Mouse (Mus musculus): Measurements from ENCODE around the gene Afp. TPM values are rescaled to one million over a fixed set of nuclear protein-coding genes. Genes with fewer than 3 reads are reported as not detected.

The Afp gene
- polyA plus RNA-seq, 1 experiment: 1.8 TPM

- 10% methylated on average over 9 of the region's 9 CpGs for WGBS
- TF ChIP-seq CTCF (IDR thresholded peaks at IDR 0.05; ENCODE audit: control insufficient read depth, insufficient read depth, low read length) (no peak), POLR2A (IDR thresholded peaks at IDR 0.05; ENCODE audit: borderline replicate concordance, control insufficient read depth, low read depth, low read length) (no peak)
- no peak overlapping the region for H3K4me3 ChIP-seq (replicated peaks; ENCODE audit: control insufficient read depth, low read depth, low read length)
- H3K4me1 ChIP-seq (ENCODE audit: control insufficient read depth, insufficient read depth, low read length): no peaks in the 10 kb centered on the region
- no peak overlapping the region for H3K27ac ChIP-seq (ENCODE audit: control insufficient read depth, insufficient read depth, low read depth, low read length, poor library complexity)
Observed at GRCm38 (mm10) chr5:90492440-90492839, 1.9 kb downstream of the Afp start.

GRCm38 (mm10) chr5:90494308-90494707 is 3.8 kb downstream of the Afp start:
- WGBS: 71% methylated on average over 4 of the region's 4 CpGs
- TF ChIP-seq CTCF (IDR thresholded peaks at IDR 0.05; ENCODE audit: control insufficient read depth, insufficient read depth, low read length) (no peak), POLR2A (IDR thresholded peaks at IDR 0.05; ENCODE audit: borderline replicate concordance, control insufficient read depth, low read depth, low read length) (no peak)
- Histone ChIP-seq H3K4me3 (replicated peaks; ENCODE audit: control insufficient read depth, low read depth, low read length) (no peak overlapping the region), H3K27ac (ENCODE audit: control insufficient read depth, insufficient read depth, low read depth, low read length, poor library complexity) (no peak overlapping the region), H3K4me1 (ENCODE audit: control insufficient read depth, insufficient read depth, low read length) (no peaks in the 10 kb centered on the region)

GRCm38 (mm10) chr5:90499509-90499908 is 9.0 kb downstream of the Afp start:
- Histone ChIP-seq H3K27ac (ENCODE audit: control insufficient read depth, insufficient read depth, low read depth, low read length, poor library complexity) (no peak overlapping the region), H3K4me1 (ENCODE audit: control insufficient read depth, insufficient read depth, low read length) (no peaks in the 10 kb centered on the region), H3K4me3 (replicated peaks; ENCODE audit: control insufficient read depth, low read depth, low read length) (no peak overlapping the region)
- WGBS: 86% methylated on average over 7 of the region's 7 CpGs
- no peak for TF ChIP-seq POLR2A (IDR thresholded peaks at IDR 0.05; ENCODE audit: borderline replicate concordance, control insufficient read depth, low read depth, low read length)

- Histone ChIP-seq H3K4me1 (ENCODE audit: control insufficient read depth, insufficient read depth, low read length) (peaks cover 2% of the 10 kb centered on the region), H3K4me3 (replicated peaks; ENCODE audit: control insufficient read depth, low read depth, low read length) (no peak overlapping the region), H3K27ac (ENCODE audit: control insufficient read depth, insufficient read depth, low read depth, low read length, poor library complexity) (no peak overlapping the region)
- TF ChIP-seq CTCF (IDR thresholded peaks at IDR 0.05; ENCODE audit: control insufficient read depth, insufficient read depth, low read length) (peak; percentile 84), POLR2A (IDR thresholded peaks at IDR 0.05; ENCODE audit: borderline replicate concordance, control insufficient read depth, low read depth, low read length) (no peak)
- WGBS: 0% methylated on average over 6 of the region's 6 CpGs
Observed at GRCm38 (mm10) chr5:90500714-90501113, 10.2 kb downstream of the Afp start.

- H3K4me3 ChIP-seq (replicated peaks; ENCODE audit: control insufficient read depth, low read depth, low read length): no peak overlapping the region
- no peak overlapping the region for H3K27ac ChIP-seq (ENCODE audit: control insufficient read depth, insufficient read depth, low read depth, low read length, poor library complexity)
- peaks cover 2% of the 10 kb centered on the region for H3K4me1 ChIP-seq (ENCODE audit: control insufficient read depth, insufficient read depth, low read length)
- no peak for TF ChIP-seq CTCF (IDR thresholded peaks at IDR 0.05; ENCODE audit: control insufficient read depth, insufficient read depth, low read length)
- no peak for TF ChIP-seq POLR2A (IDR thresholded peaks at IDR 0.05; ENCODE audit: borderline replicate concordance, control insufficient read depth, low read depth, low read length)
- WGBS: 78% methylated on average over 5 of the region's 5 CpGs
Observed at GRCm38 (mm10) chr5:90501752-90502151, 11.2 kb downstream of the Afp start.

- WGBS: 12% methylated on average over 11 of the region's 11 CpGs
- no peak overlapping the region for H3K27ac ChIP-seq (ENCODE audit: control insufficient read depth, insufficient read depth, low read depth, low read length, poor library complexity)
- TF ChIP-seq CTCF (IDR thresholded peaks at IDR 0.05; ENCODE audit: control insufficient read depth, insufficient read depth, low read length): no peak
- no peak for TF ChIP-seq POLR2A (IDR thresholded peaks at IDR 0.05; ENCODE audit: borderline replicate concordance, control insufficient read depth, low read depth, low read length)
- H3K4me3 ChIP-seq (replicated peaks; ENCODE audit: control insufficient read depth, low read depth, low read length): no peak overlapping the region
- peaks cover 2% of the 10 kb centered on the region for H3K4me1 ChIP-seq (ENCODE audit: control insufficient read depth, insufficient read depth, low read length)
Observed at GRCm38 (mm10) chr5:90504742-90505141, 14.2 kb downstream of the Afp start.

- 83% methylated on average over 2 of the region's 2 CpGs for WGBS
Observed at GRCm38 (mm10) chr5:90506507-90506906, 16.0 kb downstream of the Afp start.

GRCm38 (mm10) chr5:90507411-90507949 is 16.9 kb downstream of the Afp start:
- TF ChIP-seq POLR2A (IDR thresholded peaks at IDR 0.05; ENCODE audit: borderline replicate concordance, control insufficient read depth, low read depth, low read length): no peak
- no peak for TF ChIP-seq CTCF (IDR thresholded peaks at IDR 0.05; ENCODE audit: control insufficient read depth, insufficient read depth, low read length)
- Histone ChIP-seq H3K4me3 (replicated peaks; ENCODE audit: control insufficient read depth, low read depth, low read length) (no peak overlapping the region), H3K27ac (ENCODE audit: control insufficient read depth, insufficient read depth, low read depth, low read length, poor library complexity) (no peak overlapping the region), H3K4me1 (ENCODE audit: control insufficient read depth, insufficient read depth, low read length) (peaks cover 2% of the 10 kb centered on the region)
- WGBS: 80% methylated on average over 13 of the region's 13 CpGs

More at GRCm38 (mm10) chr5:90506507-90506906, 16.0 kb downstream of the Afp start:
- Histone ChIP-seq H3K4me1 (ENCODE audit: control insufficient read depth, insufficient read depth, low read length) (peaks cover 2% of the 10 kb centered on the region), H3K27ac (ENCODE audit: control insufficient read depth, insufficient read depth, low read depth, low read length, poor library complexity) (no peak overlapping the region), H3K4me3 (replicated peaks; ENCODE audit: control insufficient read depth, low read depth, low read length) (no peak overlapping the region)
- TF ChIP-seq CTCF (IDR thresholded peaks at IDR 0.05; ENCODE audit: control insufficient read depth, insufficient read depth, low read length) (no peak), POLR2A (IDR thresholded peaks at IDR 0.05; ENCODE audit: borderline replicate concordance, control insufficient read depth, low read depth, low read length) (no peak)

All from bone marrow, adult 2 months (tissue).